Mouse (Mus musculus): ENCODE data around the gene Syt14.

DNA sequence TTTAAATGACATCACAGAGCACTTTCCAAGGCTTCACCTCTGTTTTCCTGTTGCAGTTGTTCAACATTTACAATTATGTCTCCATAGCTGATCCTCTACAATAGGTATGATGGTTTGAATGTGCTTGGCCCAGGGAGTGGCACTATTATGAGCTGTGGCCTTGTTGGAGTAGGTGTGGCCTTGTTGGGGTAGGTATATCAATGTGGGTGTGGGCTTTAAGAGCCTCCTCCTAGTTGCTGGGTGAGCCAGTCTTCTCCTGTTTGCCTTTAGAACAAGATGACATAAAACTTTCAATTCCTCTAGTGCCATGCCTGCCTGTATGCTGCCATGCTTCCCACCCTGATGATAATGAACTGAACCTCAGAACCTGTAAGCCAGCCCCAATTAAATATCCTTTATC is 42.1 kb downstream of the Syt14 start:
- TF ChIP-seq ZC3H11A (IDR thresholded peaks at IDR 0.05; ENCODE audit: borderline replicate concordance, low read depth, low read length): no peak
- no peak for TF ChIP-seq ZNF384 (IDR thresholded peaks at IDR 0.05; ENCODE audit: low read depth, low read length)
- no peak for TF ChIP-seq CHD2 (IDR thresholded peaks at IDR 0.05; ENCODE audit: low read depth, low read length)
- no peak for TF ChIP-seq MAFK (IDR thresholded peaks at IDR 0.05; ENCODE audit: insufficient read depth, low read depth, low read length)

Measured in ES-E14 (cell line).